Mouse (Mus musculus) heart, embryonic 10.5 days (tissue): ENCODE data around the gene Kif13a. TPM values are rescaled to one million over a fixed set of nuclear protein-coding genes. Genes with fewer than 3 reads are reported as not detected.

Source experiments
- DNase-seq: peaks from one replicate; pipeline ENCODE4 v3.0.0-alpha.2; 2017; ENCODE audit warnings: low spot score
- H3K27ac ChIP-seq: fragments of 300-500 bp; sonication (generic); 2 replicates; pipeline ENCODE4 v1.5.1; 2016; ENCODE audit warnings: mild to moderate bottlenecking
- H3K27me3 ChIP-seq: fragments of 300-500 bp; sonication (generic); 2 replicates; pipeline ENCODE4 v1.6.1; 2016; ENCODE audit warnings: mild to moderate bottlenecking; ENCODE audit not compliant: poor library complexity, insufficient read depth, severe bottlenecking
- H3K36me3 ChIP-seq: fragments of 300-500 bp; sonication (generic); 2 replicates; pipeline ENCODE4 v1.6.1; 2016; ENCODE audit warnings: mild to moderate bottlenecking, moderate library complexity
- H3K4me1 ChIP-seq: fragments of 300-500 bp; sonication (generic); 2 replicates; pipeline ENCODE4 v1.6.1; 2016; ENCODE audit warnings: mild to moderate bottlenecking
- H3K4me3 ChIP-seq: fragments of 300-500 bp; sonication (generic); 2 replicates; pipeline ENCODE4 v1.5.1; 2016; ENCODE audit warnings: mild to moderate bottlenecking, moderate library complexity
- H3K9me3 ChIP-seq: fragments of 300-500 bp; sonication (generic); 2 replicates; pipeline ENCODE4 v1.6.1; 2016; ENCODE audit warnings: mild to moderate bottlenecking, moderate library complexity
- WGBS: fragments of 180-500 bp; shearing (Covaris S2); methylation state at CpG from one replicate; pipeline ENCODE4 v1.1.7; 2016; 5-methylcytosine and 5-hydroxymethylcytosine counted together
- polyA plus RNA-seq: library from polyadenylated mRNA; unstranded; fragments of >200 nt; fragmentation: Nextera tagmentation; extraction: Ambion mirVana; gene quantifications from 2 replicates; pipeline ENCODE4 v1.2.1, GENCODE M21; 2016

Kif13a gene
- polyA plus RNA-seq, 1 experiment from 2014 or later, result 29.1 TPM

GRCm38 (mm10) chr13:46898411-46898810 is 31.3 kb downstream of the Kif13a start:
- peak overlapping the region; percentile 85 for H3K27ac ChIP-seq
- H3K4me1 ChIP-seq, result peaks cover 56% of the 10 kb centered on the region
- no peaks in the 10 kb centered on the region for H3K27me3 ChIP-seq
- DNase-seq, result no peak
- no peaks in the 10 kb centered on the region for H3K9me3 ChIP-seq
- peaks cover 20% of the 10 kb centered on the region; the same call in 1 of the 2 replicates for H3K36me3 ChIP-seq
- H3K4me3 ChIP-seq, result 0 out of 2 replicates have a peak overlapping the region, but pooled peaks have one; percentile 15
- WGBS, result 35% methylated on average over 11 of the region's 11 CpGs

- H3K4me3 ChIP-seq, result no peak overlapping the region
- DNase-seq, result no peak
- WGBS, result 66% methylated on average over 4 of the region's 4 CpGs
- H3K27ac ChIP-seq, result no peak overlapping the region
- H3K9me3 ChIP-seq, result no peaks in the 10 kb centered on the region
- no peaks in the 10 kb centered on the region for H3K27me3 ChIP-seq
- H3K4me1 ChIP-seq, result peaks cover 81% of the 10 kb centered on the region
- H3K36me3 ChIP-seq, result no peaks in the 10 kb centered on the region
Measured at GRCm38 (mm10) chr13:46892380-46892779, 37.3 kb downstream of the Kif13a start.

- H3K4me1 ChIP-seq, result peaks cover 85% of the 10 kb centered on the region
- H3K27ac ChIP-seq, result peak overlapping the region; percentile 36; the same call in 1 of the 2 replicates
Measured at GRCm38 (mm10) chr13:46888150-46888683, 41.5 kb downstream of the Kif13a start.

GRCm38 (mm10) chr13:46886497-46887261 is 43.0 kb downstream of the Kif13a start:
- Histone ChIP-seq H3K27ac (0 out of 2 replicates have a peak overlapping the region, but pooled peaks have one; percentile 30), H3K27me3 (no peaks in the 10 kb centered on the region), H3K9me3 (no peaks in the 10 kb centered on the region), H3K36me3 (no peaks in the 10 kb centered on the region), H3K4me3 (no peak overlapping the region), H3K4me1 (peaks cover 84% of the 10 kb centered on the region)
- DNase-seq, result no peak
- WGBS, result 83% methylated on average over 10 of the region's 10 CpGs

More at GRCm38 (mm10) chr13:46888150-46888683, 41.5 kb downstream of the Kif13a start:
- no peaks in the 10 kb centered on the region for H3K36me3 ChIP-seq
- no peaks in the 10 kb centered on the region for H3K27me3 ChIP-seq
- 87% methylated on average over 12 of the region's 12 CpGs for WGBS
- no peak for DNase-seq
- no peaks in the 10 kb centered on the region for H3K9me3 ChIP-seq
- H3K4me3 ChIP-seq, result no peak overlapping the region

- H3K9me3 ChIP-seq, result no peaks in the 10 kb centered on the region
- H3K4me1 ChIP-seq, result peaks cover 77% of the 10 kb centered on the region
- peak overlapping the region; percentile 77 for H3K27ac ChIP-seq
- no peaks in the 10 kb centered on the region for H3K36me3 ChIP-seq
- H3K4me3 ChIP-seq, result no peak overlapping the region
- no peak for DNase-seq
- WGBS, result 56% methylated on average over 5 of the region's 5 CpGs
- H3K27me3 ChIP-seq, result no peaks in the 10 kb centered on the region
Measured at GRCm38 (mm10) chr13:46885759-46886060, 44.0 kb downstream of the Kif13a start.

- Histone ChIP-seq H3K4me3 (no peak overlapping the region), H3K36me3 (no peaks in the 10 kb centered on the region), H3K9me3 (no peaks in the 10 kb centered on the region), H3K27ac (peak overlapping the region; percentile 77), H3K4me1 (peaks cover 74% of the 10 kb centered on the region), H3K27me3 (no peaks in the 10 kb centered on the region)
- WGBS, result 66% methylated on average over 26 of the region's 26 CpGs
- peak; percentile 80 for DNase-seq
Measured at GRCm38 (mm10) chr13:46884898-46885758, 44.5 kb downstream of the Kif13a start.

GRCm38 (mm10) chr13:46883976-46884375 is 45.7 kb downstream of the Kif13a start:
- H3K36me3 ChIP-seq, result no peaks in the 10 kb centered on the region
- no peaks in the 10 kb centered on the region for H3K9me3 ChIP-seq
- H3K27ac ChIP-seq, result peak overlapping the region; percentile 77
- no peak overlapping the region for H3K4me3 ChIP-seq
- no peak for DNase-seq
- H3K4me1 ChIP-seq, result peaks cover 62% of the 10 kb centered on the region
- no peaks in the 10 kb centered on the region for H3K27me3 ChIP-seq
- WGBS, result 74% methylated on average over 3 of the region's 3 CpGs

- no peak for DNase-seq
- Histone ChIP-seq H3K27ac (peak overlapping the region; percentile 77), H3K9me3 (no peaks in the 10 kb centered on the region), H3K27me3 (no peaks in the 10 kb centered on the region), H3K4me1 (peaks cover 57% of the 10 kb centered on the region), H3K4me3 (peak overlapping the region; percentile 19; the same call in 1 of the 2 replicates), H3K36me3 (no peaks in the 10 kb centered on the region)
- 20% methylated on average over 10 of the region's 10 CpGs for WGBS
Measured at GRCm38 (mm10) chr13:46883381-46883780, 46.3 kb downstream of the Kif13a start.

- peaks cover 53% of the 10 kb centered on the region for H3K4me1 ChIP-seq
- H3K27me3 ChIP-seq, result no peaks in the 10 kb centered on the region
- H3K4me3 ChIP-seq, result no peak overlapping the region
- H3K9me3 ChIP-seq, result no peaks in the 10 kb centered on the region
- H3K36me3 ChIP-seq, result no peaks in the 10 kb centered on the region
- no peak for DNase-seq
- no peak overlapping the region for H3K27ac ChIP-seq
- 73% methylated on average over 14 of the region's 14 CpGs for WGBS
Measured at GRCm38 (mm10) chr13:46880736-46881135, 48.9 kb downstream of the Kif13a start.

- DNase-seq, result no peak
- Histone ChIP-seq H3K4me3 (no peak overlapping the region), H3K27ac (no peak overlapping the region), H3K36me3 (no peaks in the 10 kb centered on the region), H3K4me1 (peaks cover 48% of the 10 kb centered on the region), H3K27me3 (no peaks in the 10 kb centered on the region), H3K9me3 (no peaks in the 10 kb centered on the region)
- 90% methylated on average over 6 of the region's 6 CpGs for WGBS
Measured at GRCm38 (mm10) chr13:46880243-46880642, 49.4 kb downstream of the Kif13a start.

- WGBS, result 65% methylated on average over 4 of the region's 4 CpGs
- Histone ChIP-seq H3K27me3 (no peaks in the 10 kb centered on the region), H3K9me3 (no peaks in the 10 kb centered on the region), H3K27ac (peak overlapping the region; percentile 49; the same call in 1 of the 2 replicates), H3K36me3 (no peaks in the 10 kb centered on the region), H3K4me1 (peaks cover 32% of the 10 kb centered on the region), H3K4me3 (no peak overlapping the region)
- no peak for DNase-seq
Measured at GRCm38 (mm10) chr13:46877049-46877448, 52.6 kb downstream of the Kif13a start.

GRCm38 (mm10) chr13:46875377-46875776 is 54.3 kb downstream of the Kif13a start:
- DNase-seq, result no peak
- Histone ChIP-seq H3K27me3 (no peaks in the 10 kb centered on the region), H3K4me1 (peaks cover 47% of the 10 kb centered on the region), H3K4me3 (no peak overlapping the region), H3K27ac (no peak overlapping the region), H3K36me3 (no peaks in the 10 kb centered on the region), H3K9me3 (no peaks in the 10 kb centered on the region)
- 70% methylated on average over 6 of the region's 6 CpGs for WGBS

GRCm38 (mm10) chr13:46872732-46873131 is 56.9 kb downstream of the Kif13a start:
- Histone ChIP-seq H3K4me1 (peaks cover 62% of the 10 kb centered on the region), H3K36me3 (no peaks in the 10 kb centered on the region), H3K9me3 (no peaks in the 10 kb centered on the region), H3K27ac (peak overlapping the region; percentile 65), H3K27me3 (no peaks in the 10 kb centered on the region), H3K4me3 (no peak overlapping the region)
- no peak for DNase-seq
- WGBS, result 86% methylated on average over 11 of the region's 11 CpGs
